Mouse (Mus musculus): Measurements from ENCODE around the gene Mtf2.

GRCm38 (mm10) chr5:108029968-108030367 is 35.5 kb upstream of the Mtf2 start:
- no peak for TF ChIP-seq CTCF (IDR thresholded peaks at IDR 0.05; ENCODE audit: low read depth, low read length)
- TF ChIP-seq GATA2 (IDR thresholded peaks at IDR 0.05; ENCODE audit: borderline replicate concordance, low read depth, low read length) = no peak
- TF ChIP-seq GATA1 (IDR thresholded peaks at IDR 0.05; ENCODE audit: borderline replicate concordance, low read length) = no peak
- TF ChIP-seq TAL1 (conservative IDR thresholded peaks at IDR 0.05; ENCODE audit: low read depth, low read length) = no peak
- TF ChIP-seq POLR2AphosphoS5 (IDR thresholded peaks at IDR 0.05; ENCODE audit: insufficient replicate concordance, low read depth, low read length) = no peak
